Mouse (Mus musculus) E14TG2a.4 (cell line): ENCODE measurements at regions not wholly inside any gene's neighbourhood (a gene's known extent, or its start where the extent isn't known, plus 50 kb on each side); places are given as distances from the start of the nearest gene placed in this dataset.

ENCODE experiments used
- CTCF ChIP-seq: conservative IDR thresholded peaks from 2 replicates; pipeline ENCODE4 v1.5.1; 2014; ENCODE audit warnings: low read length
- NANOG ChIP-seq: IDR thresholded peaks from 2 replicates; pipeline ENCODE4 v1.6.1; 2014; ENCODE audit warnings: borderline replicate concordance, low read length, mixed read lengths

DNA sequence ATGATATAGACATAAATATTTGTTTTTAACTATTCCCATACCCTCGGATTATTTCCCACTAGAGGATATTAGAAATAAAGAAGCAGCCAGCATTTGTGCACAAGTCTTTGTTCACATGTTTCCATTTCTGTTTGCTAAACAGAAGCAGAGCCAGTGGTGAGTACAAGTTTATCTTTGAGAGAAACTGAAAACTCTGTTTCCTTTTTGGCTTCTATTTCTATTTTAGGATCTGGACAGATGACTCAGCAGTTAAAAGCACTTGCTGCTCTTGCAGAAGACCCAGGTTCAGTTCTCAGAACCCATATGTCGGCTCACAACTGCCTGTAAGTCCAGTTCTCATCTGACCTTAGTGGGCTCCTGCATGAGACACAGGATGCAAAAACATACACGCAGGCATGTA is 141.0 kb downstream of the Tmem17 start:
- TF ChIP-seq CTCF (no peak), NANOG (no peak)
